Mouse (Mus musculus): Measurements from ENCODE around the gene Abhd17c. TPM values are rescaled to one million over a fixed set of nuclear protein-coding genes. Genes with fewer than 3 reads are reported as not detected.
"Not testable (repeated sequence)": the region's sequence is repeated elsewhere in the genome, so short reads cannot be mapped to it uniquely, and the experiment has no call there.

Gene Abhd17c
- 63.0 and 63.6 TPM in 2 replicates for polyA plus RNA-seq (2014; fragmentation: Nextera tagmentation; extraction: Ambion mirVana)

DNA sequence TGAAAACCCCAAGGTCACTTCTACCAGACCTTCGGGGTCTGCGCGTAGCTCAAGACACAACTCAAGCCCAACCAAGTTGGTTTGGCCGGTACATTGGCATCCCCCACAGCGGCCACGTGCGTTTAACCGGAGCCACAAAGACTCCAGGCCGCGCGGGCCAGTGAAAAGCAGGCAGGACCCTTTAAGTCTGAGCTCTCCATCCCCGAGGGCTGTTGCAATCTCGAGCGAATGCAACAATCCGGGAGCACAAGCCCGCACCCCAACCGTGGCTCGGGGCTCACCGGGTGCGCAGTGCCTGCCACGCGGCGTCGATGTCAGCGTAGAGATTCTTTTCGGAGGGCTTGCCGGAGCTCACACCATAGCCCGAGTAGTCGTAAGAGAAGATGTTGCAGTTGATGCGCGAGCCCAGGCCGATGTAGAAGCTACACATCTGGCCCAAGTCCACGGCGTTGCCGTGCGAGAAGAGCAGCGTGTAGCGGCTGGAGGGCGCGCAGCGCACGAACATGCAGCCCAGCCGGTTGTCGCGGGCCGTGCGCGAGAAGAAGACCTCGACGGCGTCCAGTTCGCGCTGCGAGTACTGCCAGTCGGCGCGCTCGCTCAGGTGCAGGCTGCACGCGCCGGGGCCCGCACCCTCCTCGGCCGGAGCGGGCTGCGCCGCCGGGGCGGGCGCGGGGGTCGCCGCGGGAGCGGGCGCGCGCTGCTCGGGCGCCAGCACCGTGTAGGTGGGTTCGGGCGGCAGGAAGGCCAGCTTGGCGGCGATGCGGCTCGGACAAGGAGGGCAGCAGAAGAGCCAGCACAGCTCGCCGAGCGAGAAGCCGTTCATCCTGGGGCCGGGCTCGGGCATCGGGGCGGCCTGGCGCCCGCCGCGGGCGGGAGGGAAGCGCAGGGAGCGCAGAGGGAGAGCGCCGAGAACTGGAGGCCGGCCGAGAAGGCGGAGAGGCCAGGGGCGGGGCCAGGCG lies at the start of gene Abhd17c:
Abhd17c (minus strand) TSS at position 893 of the 959 bp plus-strand sequence.
- Histone ChIP-seq H3K4me1 (replicated peaks; ENCODE audit: control insufficient read depth, insufficient read depth, low read length) (peaks cover 41% of the 10 kb centered on the region), H3K4me3 (replicated peaks; ENCODE audit: low read length) (peak within 1 kb of the TSS; percentile 96), H3K36me3 (replicated peaks; ENCODE audit: control insufficient read depth, insufficient read depth) (no peaks in the 10 kb centered on the region), H3K9me3 (ENCODE audit: control insufficient read depth, low read length) (no peaks in the 10 kb centered on the region), H3K27me3 (ENCODE audit: control insufficient read depth, insufficient read depth, low read length) (no peaks in the 10 kb centered on the region), H3K4me2 (replicated peaks) (peak within 1 kb of the TSS; percentile 82), H3K9ac (peak within 1 kb of the TSS; percentile 94), H3K27ac (peak within 1 kb of the TSS; percentile 96)
- ATAC-seq (ENCODE audit: low FRiP score) (peak; percentile 69), DNase-seq (ENCODE audit: low spot score) (peak; percentile 55)
- WGBS, result under 1% methylated on average over 93 of the region's 109 CpGs

DNA sequence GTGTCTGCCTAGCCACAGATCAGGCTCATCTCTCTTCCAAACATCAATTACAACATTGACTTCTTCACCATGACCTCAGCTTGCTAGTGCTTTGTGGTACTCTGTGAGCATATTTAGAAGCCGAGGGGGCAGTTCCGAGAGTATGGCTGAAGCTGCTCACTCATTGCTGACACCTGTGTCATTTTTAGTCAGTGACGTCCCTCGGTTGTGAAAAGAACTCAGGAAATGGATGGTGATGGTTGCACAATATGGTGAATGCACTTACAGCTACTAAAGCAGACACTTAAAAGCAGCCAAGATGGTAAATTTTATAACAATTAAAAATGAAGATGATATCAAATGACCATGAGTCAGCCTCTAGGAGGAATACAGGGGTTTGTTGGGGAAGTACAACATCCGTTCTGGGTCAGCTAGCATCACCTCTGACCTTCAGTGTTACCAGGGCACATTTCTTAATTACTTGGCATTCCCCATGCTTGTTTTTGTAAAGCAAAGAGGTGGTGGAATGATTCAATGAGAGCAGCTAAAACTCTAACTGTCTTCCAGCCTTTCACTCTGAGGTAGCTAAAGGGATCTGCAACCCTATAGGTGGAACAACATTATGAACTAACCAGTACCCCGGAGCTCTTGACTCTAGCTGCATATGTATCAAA lies 45.6 kb upstream of the Abhd17c start:
- 86% methylated on average over 6 of the region's 6 CpGs for WGBS

DNA sequence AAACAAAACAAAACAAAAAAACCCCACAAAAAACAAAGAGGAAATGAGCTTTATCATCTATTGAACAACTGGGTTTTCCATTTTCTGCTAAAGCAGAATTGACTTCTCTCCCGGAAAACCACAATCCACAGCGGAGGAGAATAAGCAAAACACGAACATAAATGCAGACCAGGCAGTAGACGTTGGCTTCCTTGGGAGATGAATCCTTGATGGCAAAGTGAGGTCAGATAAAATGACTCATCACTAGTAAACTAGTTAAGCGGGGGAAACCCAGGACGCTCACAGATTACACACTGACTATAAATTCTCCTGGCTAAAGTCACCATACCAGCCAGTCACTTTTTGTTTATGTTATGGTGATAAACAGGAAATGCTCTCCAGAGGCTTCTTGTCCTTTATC lies 44.5 kb upstream of the Abhd17c start:
- H3K27me3 ChIP-seq (ENCODE audit: control insufficient read depth, insufficient read depth, low read length), result no peaks in the 10 kb centered on the region
- H3K36me3 ChIP-seq (replicated peaks; ENCODE audit: control insufficient read depth, insufficient read depth), result no peaks in the 10 kb centered on the region
- ATAC-seq (ENCODE audit: low FRiP score) (no peak), DNase-seq (ENCODE audit: low spot score) (no peak)
- no peak overlapping the region for H3K4me2 ChIP-seq (replicated peaks)
- no peak overlapping the region for H3K4me3 ChIP-seq (replicated peaks; ENCODE audit: low read length)
- no peak overlapping the region for H3K27ac ChIP-seq
- H3K4me1 ChIP-seq (replicated peaks; ENCODE audit: control insufficient read depth, insufficient read depth, low read length), result no peaks in the 10 kb centered on the region
- no peak overlapping the region for H3K9ac ChIP-seq
- WGBS, result 89% methylated on average over 6 of the region's 6 CpGs
- no peaks in the 10 kb centered on the region for H3K9me3 ChIP-seq (ENCODE audit: control insufficient read depth, low read length)

More for the DNA sequence above, 45.6 kb upstream of the Abhd17c start:
- Histone ChIP-seq H3K36me3 (replicated peaks; ENCODE audit: control insufficient read depth, insufficient read depth) (no peaks in the 10 kb centered on the region), H3K4me3 (replicated peaks; ENCODE audit: low read length) (no peak overlapping the region), H3K9me3 (ENCODE audit: control insufficient read depth, low read length) (no peaks in the 10 kb centered on the region), H3K4me1 (replicated peaks; ENCODE audit: control insufficient read depth, insufficient read depth, low read length) (no peaks in the 10 kb centered on the region), H3K27ac (no peak overlapping the region), H3K4me2 (replicated peaks) (no peak overlapping the region), H3K9ac (no peak overlapping the region), H3K27me3 (ENCODE audit: control insufficient read depth, insufficient read depth, low read length) (no peaks in the 10 kb centered on the region)
- ATAC-seq (ENCODE audit: low FRiP score) (no peak), DNase-seq (ENCODE audit: low spot score) (no peak)

DNA sequence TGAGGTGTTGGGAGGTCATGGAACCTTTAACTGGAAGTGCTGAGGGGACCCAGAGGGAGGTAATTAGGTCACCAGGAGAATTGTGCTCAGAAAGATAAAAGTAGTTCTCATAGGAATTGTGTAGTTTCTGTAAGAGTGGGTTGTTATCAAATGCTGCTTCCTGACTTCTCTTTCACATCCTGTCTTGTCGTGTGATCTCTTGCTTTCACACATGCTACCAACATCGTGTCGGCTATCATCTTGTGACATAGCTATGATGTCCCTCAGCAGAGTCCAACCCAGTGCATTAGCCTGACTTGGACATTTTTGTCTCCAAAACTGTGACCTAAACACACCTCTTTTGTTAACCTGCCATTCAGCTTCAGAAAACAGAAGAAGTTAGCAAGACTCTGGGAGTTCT lies 40.6 kb upstream of the Abhd17c start:
- Histone ChIP-seq H3K4me2 (replicated peaks) (no peak overlapping the region), H3K36me3 (replicated peaks; ENCODE audit: control insufficient read depth, insufficient read depth) (no peaks in the 10 kb centered on the region)
- ATAC-seq (ENCODE audit: low FRiP score), result no peak

DNA sequence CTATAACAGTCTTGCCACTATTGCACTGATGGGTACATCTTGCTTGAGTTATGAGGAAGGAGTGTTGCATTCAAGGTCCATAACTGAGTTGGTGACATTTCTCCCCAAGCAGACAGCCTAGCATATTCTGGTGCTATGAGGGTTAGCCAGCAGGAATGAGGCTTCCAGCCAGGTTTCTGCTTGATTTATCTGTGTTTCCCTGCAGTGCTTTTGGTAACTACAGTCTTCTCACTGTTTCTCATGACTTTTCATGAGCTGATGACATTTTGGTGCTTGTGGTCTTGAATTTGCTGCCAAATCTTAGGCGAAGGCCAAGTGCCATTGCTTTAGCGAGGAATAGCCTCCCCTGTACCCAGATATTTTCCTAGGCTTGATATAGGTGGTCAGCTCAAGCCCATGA lies 39.8 kb upstream of the Abhd17c start:
- Histone ChIP-seq H3K4me1 (replicated peaks; ENCODE audit: control insufficient read depth, insufficient read depth, low read length) (no peaks in the 10 kb centered on the region), H3K27ac (no peak overlapping the region), H3K4me3 (replicated peaks; ENCODE audit: low read length) (no peak overlapping the region), H3K9me3 (ENCODE audit: control insufficient read depth, low read length) (no peaks in the 10 kb centered on the region), H3K9ac (no peak overlapping the region), H3K27me3 (ENCODE audit: control insufficient read depth, insufficient read depth, low read length) (no peaks in the 10 kb centered on the region), H3K36me3 (replicated peaks; ENCODE audit: control insufficient read depth, insufficient read depth) (no peaks in the 10 kb centered on the region), H3K4me2 (replicated peaks) (no peak overlapping the region)
- 89% methylated on average over 2 of the region's 2 CpGs for WGBS
- ATAC-seq (ENCODE audit: low FRiP score) (no peak), DNase-seq (ENCODE audit: low spot score) (no peak)

More for the DNA sequence above, 40.6 kb upstream of the Abhd17c start:
- DNase-seq (ENCODE audit: low spot score), result no peak
- Histone ChIP-seq H3K27ac (no peak overlapping the region), H3K4me3 (replicated peaks; ENCODE audit: low read length) (no peak overlapping the region), H3K4me1 (replicated peaks; ENCODE audit: control insufficient read depth, insufficient read depth, low read length) (no peaks in the 10 kb centered on the region), H3K9ac (no peak overlapping the region), H3K27me3 (ENCODE audit: control insufficient read depth, insufficient read depth, low read length) (no peaks in the 10 kb centered on the region), H3K9me3 (ENCODE audit: control insufficient read depth, low read length) (no peaks in the 10 kb centered on the region)
- 93% methylated on average over 3 of the region's 3 CpGs for WGBS

DNA sequence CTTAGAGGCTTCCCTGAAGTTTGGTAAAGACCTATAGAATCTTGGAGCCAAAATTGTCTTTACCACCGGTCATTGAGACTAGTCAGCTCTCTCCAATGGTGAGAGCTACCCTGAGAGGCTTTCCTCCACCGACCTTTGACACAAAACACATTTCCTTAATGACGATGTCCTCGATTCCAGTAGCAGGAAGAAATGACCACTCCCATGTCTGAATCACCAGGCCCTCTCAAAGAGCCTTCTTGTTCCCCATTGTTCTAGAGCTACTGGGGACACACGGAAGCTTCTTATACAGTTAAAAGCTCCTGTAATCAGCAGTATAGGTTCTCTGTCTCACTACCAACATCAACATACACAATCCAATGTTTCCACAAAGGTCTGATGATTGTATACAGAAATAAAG lies 36.5 kb upstream of the Abhd17c start:
- Histone ChIP-seq H3K27me3 (ENCODE audit: control insufficient read depth, insufficient read depth, low read length) (no peaks in the 10 kb centered on the region), H3K4me2 (replicated peaks) (no peak overlapping the region), H3K9me3 (ENCODE audit: control insufficient read depth, low read length) (no peaks in the 10 kb centered on the region), H3K27ac (no peak overlapping the region), H3K36me3 (replicated peaks; ENCODE audit: control insufficient read depth, insufficient read depth) (no peaks in the 10 kb centered on the region), H3K4me1 (replicated peaks; ENCODE audit: control insufficient read depth, insufficient read depth, low read length) (no peaks in the 10 kb centered on the region), H3K9ac (no peak overlapping the region), H3K4me3 (replicated peaks; ENCODE audit: low read length) (no peak overlapping the region)
- DNase-seq (ENCODE audit: low spot score), result no peak
- no peak for ATAC-seq (ENCODE audit: low FRiP score)
- 83% methylated on average over 5 of the region's 5 CpGs for WGBS

DNA sequence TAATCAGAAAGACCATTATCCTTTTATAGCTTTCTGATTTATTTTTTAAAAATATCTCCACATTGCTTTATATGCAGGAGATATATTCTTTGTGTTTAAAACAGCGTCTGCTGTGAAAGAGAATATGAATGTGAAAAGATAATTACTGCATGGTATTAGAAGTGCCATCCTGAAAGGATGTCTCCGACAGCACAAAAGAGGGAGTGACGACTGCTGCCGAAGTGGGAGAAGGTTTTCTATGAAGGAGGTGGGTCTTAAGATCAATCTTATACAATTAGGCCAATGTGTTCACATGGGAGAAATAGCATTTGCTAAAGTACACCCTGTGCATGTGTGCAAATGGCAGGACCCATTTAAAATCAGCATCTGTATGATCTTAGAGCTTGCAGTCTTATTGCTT lies 33.5 kb upstream of the Abhd17c start:
- H3K4me2 ChIP-seq (replicated peaks), result no peak overlapping the region
- WGBS, result 75% methylated on average over 4 of the region's 4 CpGs
- DNase-seq (ENCODE audit: low spot score) (no peak), ATAC-seq (ENCODE audit: low FRiP score) (no peak)
- H3K27ac ChIP-seq, result no peak overlapping the region
- no peak overlapping the region for H3K4me3 ChIP-seq (replicated peaks; ENCODE audit: low read length)
- no peak overlapping the region for H3K9ac ChIP-seq
- no peaks in the 10 kb centered on the region for H3K4me1 ChIP-seq (replicated peaks; ENCODE audit: control insufficient read depth, insufficient read depth, low read length)
- H3K9me3 ChIP-seq (ENCODE audit: control insufficient read depth, low read length), result no peaks in the 10 kb centered on the region
- H3K27me3 ChIP-seq (ENCODE audit: control insufficient read depth, insufficient read depth, low read length), result no peaks in the 10 kb centered on the region
- no peaks in the 10 kb centered on the region for H3K36me3 ChIP-seq (replicated peaks; ENCODE audit: control insufficient read depth, insufficient read depth)

DNA sequence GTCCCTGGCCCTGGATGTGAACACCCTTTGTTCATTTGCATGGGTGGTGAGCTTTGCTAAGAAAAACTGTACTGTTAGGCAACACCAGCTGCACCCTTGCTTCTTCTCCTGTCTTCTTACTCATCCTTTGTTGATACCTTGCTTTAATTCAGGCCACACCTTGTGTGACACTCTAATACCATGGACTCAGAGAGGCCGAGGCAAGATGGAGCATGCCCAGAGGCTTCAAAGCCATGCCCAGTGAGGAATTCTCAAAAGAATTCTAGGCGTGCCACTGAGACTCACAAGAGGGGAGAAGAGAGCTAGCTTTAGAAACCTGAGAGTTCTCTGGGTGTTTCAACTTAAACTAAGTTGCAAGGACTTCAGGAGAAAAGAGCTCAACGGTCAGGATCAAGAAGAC lies 33.0 kb upstream of the Abhd17c start:
- Histone ChIP-seq H3K36me3 (replicated peaks; ENCODE audit: control insufficient read depth, insufficient read depth) (no peaks in the 10 kb centered on the region), H3K4me1 (replicated peaks; ENCODE audit: control insufficient read depth, insufficient read depth, low read length) (no peaks in the 10 kb centered on the region), H3K27me3 (ENCODE audit: control insufficient read depth, insufficient read depth, low read length) (no peaks in the 10 kb centered on the region), H3K4me3 (replicated peaks; ENCODE audit: low read length) (no peak overlapping the region), H3K9ac (no peak overlapping the region), H3K27ac (no peak overlapping the region), H3K4me2 (replicated peaks) (no peak overlapping the region), H3K9me3 (ENCODE audit: control insufficient read depth, low read length) (no peaks in the 10 kb centered on the region)
- DNase-seq (ENCODE audit: low spot score), result no peak
- ATAC-seq (ENCODE audit: low FRiP score), result no peak
- WGBS, result 87% methylated on average over 3 of the region's 3 CpGs

DNA sequence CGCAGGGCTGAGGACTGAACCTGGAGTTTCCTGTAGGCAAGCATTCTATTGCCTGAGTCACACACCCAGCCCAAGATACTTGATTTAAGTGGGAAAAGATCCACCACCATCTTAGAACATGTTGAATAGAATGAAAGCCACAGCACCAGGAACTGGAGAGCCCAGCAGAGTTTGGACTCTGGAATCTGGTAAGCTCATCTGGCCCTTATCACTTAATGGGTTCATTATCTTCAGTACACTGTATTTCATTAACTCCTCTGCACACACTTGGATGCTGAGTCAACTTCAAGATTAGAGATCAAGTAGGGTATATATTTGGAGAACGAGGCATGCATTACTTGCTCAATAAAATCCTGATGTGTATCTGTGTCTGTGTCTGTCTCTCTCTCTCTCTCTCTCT lies 27.1 kb upstream of the Abhd17c start:
- H3K4me2 ChIP-seq (replicated peaks); H3K27ac ChIP-seq; H3K4me3 ChIP-seq (replicated peaks; ENCODE audit: low read length); H3K36me3 ChIP-seq (replicated peaks; ENCODE audit: control insufficient read depth, insufficient read depth); H3K9me3 ChIP-seq (ENCODE audit: control insufficient read depth, low read length); ATAC-seq (ENCODE audit: low FRiP score); H3K9ac ChIP-seq; H3K27me3 ChIP-seq (ENCODE audit: control insufficient read depth, insufficient read depth, low read length); H3K4me1 ChIP-seq (replicated peaks; ENCODE audit: control insufficient read depth, insufficient read depth, low read length); DNase-seq (ENCODE audit: low spot score): not testable (repeated sequence)
- 96% methylated on average over 2 of the region's 2 CpGs for WGBS
